Mouse (Mus musculus) hindbrain, postnatal 0 days (tissue): ENCODE measurements around the gene Chga. TPM values are rescaled to one million over a fixed set of nuclear protein-coding genes. Genes with fewer than 3 reads are reported as not detected.

Source experiments
- ATAC-seq: fragments of 200-750 bp; cut with Nextera tagmentation; 2 replicates; pipeline ENCODE4 v1.8.0; 2017; ENCODE audit warnings: mild to moderate bottlenecking, moderate TSS enrichment, moderate library complexity
- DNase-seq: peaks from one replicate; pipeline ENCODE4 v3.0.0-alpha.2; 2015; ENCODE audit warnings: low spot score
- H3K27ac ChIP-seq: fragments of 300-500 bp; sonication (generic); 2 replicates; pipeline ENCODE4 v1.5.1; 2014; ENCODE audit warnings: mild to moderate bottlenecking
- H3K27me3 ChIP-seq: fragments of 300-500 bp; sonication (generic); 2 replicates; pipeline ENCODE4 v1.6.1; 2014; ENCODE audit warnings: low read length, mixed read lengths; ENCODE audit not compliant: insufficient read depth
- H3K36me3 ChIP-seq: fragments of 300-500 bp; sonication (generic); 2 replicates; pipeline ENCODE4 v1.6.1; 2014; ENCODE audit warnings: low read length, mixed read lengths; ENCODE audit not compliant: insufficient read depth
- H3K4me1 ChIP-seq: fragments of 300-500 bp; sonication (generic); 2 replicates; pipeline ENCODE4 v1.6.1; 2014; ENCODE audit warnings: antibody characterized with exemption, low read length, mixed read lengths; ENCODE audit not compliant: insufficient read depth
- H3K4me2 ChIP-seq: fragments of 300-500 bp; sonication (generic); 2 replicates; pipeline ENCODE4 v1.6.1; 2014; ENCODE audit warnings: low read depth, mild to moderate bottlenecking, low read length, moderate library complexity, mixed read lengths
- H3K4me3 ChIP-seq: fragments of 300-500 bp; sonication (generic); 2 replicates; pipeline ENCODE4 v1.5.1; 2014; ENCODE audit warnings: low read length
- H3K9ac ChIP-seq: fragments of 300-500 bp; sonication (generic); replicated peaks from 2 replicates; pipeline ENCODE4 v1.6.1; 2014; ENCODE audit warnings: mild to moderate bottlenecking, low read length, moderate library complexity, mixed read lengths
- H3K9me3 ChIP-seq: fragments of 300-500 bp; sonication (generic); 2 replicates; pipeline ENCODE4 v1.6.1; 2016; ENCODE audit warnings: low read length, mixed read lengths
- CTCF ChIP-seq: IDR thresholded peaks from 2 replicates; pipeline ENCODE4 v1.5.1; 2016; ENCODE audit warnings: antibody characterized with exemption, control low read depth, low read depth
- WGBS: fragments of 180-500 bp; shearing (Covaris S2); extraction: QIAGEN DNeasy Blood & Tissue Kit; methylation state at CpG from one replicate; pipeline ENCODE4 v1.1.7; 2014; 5-methylcytosine and 5-hydroxymethylcytosine counted together
- polyA plus RNA-seq: library from polyadenylated mRNA; unstranded; fragments of >200 nt; fragmentation: Nextera tagmentation; extraction: Ambion mirVana; gene quantifications from 2 replicates; pipeline ENCODE4 v1.2.1, GENCODE M21; 2015
- total RNA-seq: library from RNA; depleted of rRNA; stranded (reverse); fragments of >200 nt; gene quantifications from 2 replicates; pipeline ENCODE4 v1.2.3, GENCODE M21; 2014

Gene Chga
- total and polyA plus RNA-seq, 2 experiments from 2014 or later: 160 to 255 TPM

DNA sequence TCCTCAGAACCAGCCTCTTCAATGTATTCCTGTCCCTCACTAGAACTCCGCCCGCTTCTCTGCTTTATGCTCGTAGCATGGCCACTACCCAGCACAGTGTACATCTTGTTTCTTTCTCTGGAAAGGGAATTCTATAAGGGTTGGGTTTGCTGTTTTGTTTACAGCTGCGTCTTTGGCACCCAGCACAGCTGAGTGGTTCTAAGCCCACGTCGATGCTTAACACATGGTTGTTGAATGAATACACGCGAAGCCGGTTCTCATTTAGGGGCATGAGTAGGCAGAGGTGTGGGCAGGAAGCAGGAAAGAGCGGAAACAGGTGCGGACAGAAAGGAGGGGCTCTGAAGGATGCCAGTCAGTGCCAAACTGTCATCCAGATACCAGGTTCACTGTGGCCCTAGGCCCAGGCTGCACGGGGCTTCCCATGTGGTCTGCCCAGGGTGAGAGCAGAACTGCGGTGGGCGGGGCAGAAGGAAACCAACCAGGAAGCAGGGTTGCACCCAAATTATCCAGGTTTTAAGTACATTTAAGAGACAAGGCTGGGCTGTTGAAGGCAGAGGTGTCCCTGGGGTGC lies 979 bp upstream of the Chga start:
- Histone ChIP-seq H3K4me2 (peak overlapping the region; percentile 67), H3K9me3 (no peaks in the 10 kb centered on the region), H3K9ac (no peak overlapping the region), H3K4me1 (no peaks in the 10 kb centered on the region), H3K4me3 (no peak overlapping the region), H3K27me3 (no peaks in the 10 kb centered on the region), H3K27ac (no peak overlapping the region), H3K36me3 (no peaks in the 10 kb centered on the region; the same call in 1 of the 2 replicates)
- ATAC-seq (0 out of 2 replicates have a peak, but pooled peaks have one; percentile 16), DNase-seq (no peak)
- 77% methylated on average over 14 of the region's 14 CpGs for WGBS
- TF ChIP-seq CTCF: no peak

DNA sequence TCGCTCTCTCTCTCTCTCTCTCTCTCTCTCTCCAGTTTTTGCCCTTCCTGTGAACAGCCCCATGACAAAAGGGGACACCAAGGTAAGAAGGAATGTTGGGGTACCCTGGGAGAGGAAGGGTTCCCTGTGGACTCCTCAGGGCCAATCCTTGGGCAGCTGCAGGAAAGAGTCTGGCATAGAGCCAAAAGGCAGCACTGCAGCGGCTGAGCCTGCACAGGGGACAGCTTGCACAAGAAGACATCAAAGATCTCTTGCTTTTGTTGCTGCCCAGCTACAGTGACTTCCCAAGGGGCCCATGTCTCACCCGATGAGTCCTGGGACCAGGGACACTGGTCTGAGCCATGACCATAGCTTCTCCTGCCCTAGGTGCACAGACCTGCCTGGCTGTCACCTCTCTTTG lies 1.1 kb downstream of the Chga start:
- no peaks in the 10 kb centered on the region; the same call in 1 of the 2 replicates for H3K36me3 ChIP-seq
- H3K4me1 ChIP-seq: no peaks in the 10 kb centered on the region
- H3K27me3 ChIP-seq: no peaks in the 10 kb centered on the region
- WGBS: 36% methylated on average over 3 of the region's 3 CpGs
- DNase-seq (peak; percentile 67), ATAC-seq (no peak)
- H3K9me3 ChIP-seq: no peaks in the 10 kb centered on the region
- peak overlapping the region; percentile 71; the same call in 1 of the 2 replicates for H3K9ac ChIP-seq
- H3K4me2 ChIP-seq: peak overlapping the region; percentile 67
- H3K4me3 ChIP-seq: peak overlapping the region; percentile 70
- no peak for TF ChIP-seq CTCF
- H3K27ac ChIP-seq: no peak overlapping the region

DNA sequence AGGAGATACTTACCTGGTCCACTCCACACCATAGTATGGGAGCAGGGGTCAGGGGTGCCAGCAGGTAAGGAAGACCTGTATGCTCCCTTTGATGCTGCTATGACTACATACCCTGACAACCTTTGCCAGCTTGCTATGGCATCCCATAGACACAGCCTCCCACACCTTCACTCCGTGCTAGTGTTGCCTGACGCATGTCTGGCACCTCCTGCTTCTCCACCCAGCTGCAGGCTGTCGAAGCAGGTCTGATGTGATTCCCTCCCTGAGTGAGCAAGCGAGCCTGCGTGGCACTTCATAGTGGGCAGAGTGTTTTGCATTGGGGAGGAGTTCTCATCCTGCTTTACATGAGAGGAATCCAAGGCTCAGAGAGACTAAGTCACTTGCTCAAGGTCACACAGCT lies 2.6 kb downstream of the Chga start:
- no peaks in the 10 kb centered on the region for H3K9me3 ChIP-seq
- no peaks in the 10 kb centered on the region for H3K4me1 ChIP-seq
- DNase-seq (no peak), ATAC-seq (no peak)
- H3K4me3 ChIP-seq: no peak overlapping the region
- H3K27ac ChIP-seq: no peak overlapping the region
- TF ChIP-seq CTCF: no peak
- no peak overlapping the region for H3K9ac ChIP-seq
- H3K4me2 ChIP-seq: no peak overlapping the region
- no peaks in the 10 kb centered on the region for H3K27me3 ChIP-seq
- WGBS: 83% methylated on average over 5 of the region's 5 CpGs
- H3K36me3 ChIP-seq: no peaks in the 10 kb centered on the region; the same call in 1 of the 2 replicates

DNA sequence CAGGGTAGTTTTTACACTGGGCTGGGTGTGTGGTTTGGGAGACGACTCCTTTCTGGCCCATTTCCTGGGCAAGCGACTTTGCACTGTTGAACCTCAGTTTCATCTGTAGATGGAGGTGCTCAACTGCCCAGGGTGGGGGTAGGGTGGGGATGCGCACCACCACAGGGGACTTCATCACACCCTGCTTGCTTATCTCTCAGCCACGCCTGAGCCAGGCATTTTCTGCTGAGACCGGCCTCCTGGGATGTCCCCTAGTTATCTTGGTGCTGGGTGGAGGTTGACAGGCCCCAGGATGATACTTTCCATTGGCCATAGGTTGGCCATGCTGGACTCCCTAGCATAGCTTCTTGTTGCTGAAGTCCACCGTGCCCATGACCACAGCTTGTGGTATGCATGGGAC lies 10.3 kb downstream of the Chga start:
- H3K9ac ChIP-seq: no peak overlapping the region
- 88% methylated on average over 6 of the region's 6 CpGs for WGBS
- no peak overlapping the region for H3K4me2 ChIP-seq
- H3K27me3 ChIP-seq: no peaks in the 10 kb centered on the region
- H3K27ac ChIP-seq: no peak overlapping the region
- ATAC-seq (no peak), DNase-seq (no peak)
- H3K4me1 ChIP-seq: no peaks in the 10 kb centered on the region
- H3K36me3 ChIP-seq: peaks cover 7% of the 10 kb centered on the region; the same call in 1 of the 2 replicates
- TF ChIP-seq CTCF: no peak
- no peak overlapping the region for H3K4me3 ChIP-seq
- H3K9me3 ChIP-seq: no peaks in the 10 kb centered on the region

DNA sequence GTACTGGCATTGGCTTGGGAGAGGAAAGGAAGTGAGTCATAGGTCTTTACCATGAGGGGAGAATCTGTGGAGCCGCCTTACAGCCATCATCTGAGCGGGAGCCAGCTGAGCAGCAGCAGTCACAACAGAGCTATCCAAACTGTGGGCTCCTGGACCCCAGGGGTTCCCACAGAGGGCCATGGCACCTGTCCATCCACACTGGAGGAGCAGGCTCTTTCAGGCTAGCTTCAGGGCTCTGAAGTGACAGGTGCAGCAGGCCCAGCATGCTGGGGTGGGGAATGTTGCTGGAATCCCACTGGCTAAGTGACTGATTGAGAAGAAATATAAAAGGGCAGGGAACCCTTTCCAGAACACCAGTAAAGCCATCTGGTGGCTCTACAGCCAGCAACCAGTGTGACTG lies 12.2 kb downstream of the Chga start:
- H3K9ac ChIP-seq: no peak overlapping the region
- no peaks in the 10 kb centered on the region for H3K27me3 ChIP-seq
- no peak overlapping the region for H3K4me3 ChIP-seq
- H3K36me3 ChIP-seq: peaks cover 7% of the 10 kb centered on the region; the same call in 1 of the 2 replicates
- no peak for TF ChIP-seq CTCF
- no peaks in the 10 kb centered on the region for H3K4me1 ChIP-seq
- H3K9me3 ChIP-seq: no peaks in the 10 kb centered on the region
- H3K4me2 ChIP-seq: no peak overlapping the region
- DNase-seq: peak; percentile 8
- 76% methylated on average over 2 of the region's 2 CpGs for WGBS
- no peak overlapping the region for H3K27ac ChIP-seq
- ATAC-seq: 0 out of 2 replicates have a peak, but pooled peaks have one; percentile 15

DNA sequence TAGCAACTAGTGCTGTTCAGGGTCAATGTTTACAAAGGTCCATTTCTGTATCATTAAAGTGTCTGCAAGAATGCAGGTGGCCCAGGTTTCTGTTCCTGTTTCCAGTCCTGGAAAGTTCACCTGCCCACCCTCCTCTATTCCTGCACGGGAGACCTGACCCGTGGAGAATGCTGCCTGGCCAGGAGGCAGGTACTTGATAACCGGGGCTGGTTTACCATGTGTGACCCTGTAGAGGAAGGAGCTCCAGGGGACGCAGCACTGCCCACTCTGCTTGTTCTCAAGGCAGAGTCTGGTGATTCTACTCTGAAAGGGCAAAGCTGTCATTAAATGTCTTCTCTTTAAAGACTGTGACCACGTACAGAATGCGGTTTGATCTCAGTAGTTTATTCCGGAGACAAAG lies 13.4 kb downstream of the Chga start:
- no peaks in the 10 kb centered on the region for H3K27me3 ChIP-seq
- no peak overlapping the region for H3K4me2 ChIP-seq
- ATAC-seq (no peak), DNase-seq (no peak)
- 80% methylated on average over 7 of the region's 7 CpGs for WGBS
- no peaks in the 10 kb centered on the region for H3K4me1 ChIP-seq
- no peak overlapping the region for H3K4me3 ChIP-seq
- H3K36me3 ChIP-seq: peaks cover 7% of the 10 kb centered on the region; the same call in 1 of the 2 replicates
- H3K9ac ChIP-seq: no peak overlapping the region
- TF ChIP-seq CTCF: no peak
- no peaks in the 10 kb centered on the region for H3K9me3 ChIP-seq
- no peak overlapping the region for H3K27ac ChIP-seq

DNA sequence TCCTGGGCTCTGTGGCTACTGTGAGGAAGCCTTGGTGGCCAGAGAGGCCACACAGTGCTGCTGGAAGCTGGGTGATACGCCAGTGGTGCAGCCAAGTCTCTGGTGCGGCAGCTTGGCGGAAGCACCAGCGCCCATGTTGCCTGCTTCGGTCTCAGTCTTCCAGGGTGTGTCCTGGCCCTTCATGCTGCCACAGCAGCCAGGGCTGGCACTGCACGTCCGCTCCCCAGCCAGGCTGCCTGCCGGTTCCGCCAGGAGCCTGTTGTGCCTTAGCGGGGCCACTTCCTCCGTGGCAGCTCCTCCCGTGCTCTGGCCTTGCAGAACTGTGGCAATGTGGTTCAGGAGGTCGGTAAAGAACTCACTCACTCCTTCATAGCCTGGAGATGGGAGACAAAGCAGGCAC lies 15.3 kb downstream of the Chga start:
- DNase-seq (no peak), ATAC-seq (no peak)
- TF ChIP-seq CTCF: no peak
- Histone ChIP-seq H3K9ac (no peak overlapping the region), H3K4me3 (no peak overlapping the region), H3K27ac (no peak overlapping the region), H3K4me1 (no peaks in the 10 kb centered on the region), H3K9me3 (no peaks in the 10 kb centered on the region), H3K36me3 (peaks cover 7% of the 10 kb centered on the region; the same call in 1 of the 2 replicates), H3K4me2 (no peak overlapping the region), H3K27me3 (no peaks in the 10 kb centered on the region)
- WGBS: 73% methylated on average over 13 of the region's 13 CpGs
